Mouse (Mus musculus) lung, adult 2 months (tissue): ENCODE measurements at regions not wholly inside any gene's neighbourhood (a gene's known extent, or its start where the extent isn't known, plus 50 kb on each side); places are given as distances from the start of the nearest gene placed in this dataset.

Experiments used
- CTCF ChIP-seq: fragments of 200-500 bp; IDR thresholded peaks from 2 replicates; pipeline ENCODE4 v1.5.1; 2011; ENCODE audit warnings: mild to moderate bottlenecking, low read length, control low read depth; ENCODE audit not compliant: insufficient read depth
- POLR2A ChIP-seq: fragments of 200-500 bp; IDR thresholded peaks from 2 replicates; pipeline ENCODE4 v1.6.1; 2011; ENCODE audit warnings: low read depth, mild to moderate bottlenecking, control low read depth, low read length, borderline replicate concordance; ENCODE audit errors: extremely low read depth

- TF ChIP-seq POLR2A (no peak), CTCF (no peak)
These were observed 185.9 kb upstream of the Far2 start for GRCm38 (mm10) chr6:147861116-147861515.
